Mouse (Mus musculus): ENCODE results near the gene Dlx1. TPM values are rescaled to one million over a fixed set of nuclear protein-coding genes. Genes with fewer than 3 reads are reported as not detected.

The Dlx1 gene
- total RNA-seq (2023) = not detected

DNA sequence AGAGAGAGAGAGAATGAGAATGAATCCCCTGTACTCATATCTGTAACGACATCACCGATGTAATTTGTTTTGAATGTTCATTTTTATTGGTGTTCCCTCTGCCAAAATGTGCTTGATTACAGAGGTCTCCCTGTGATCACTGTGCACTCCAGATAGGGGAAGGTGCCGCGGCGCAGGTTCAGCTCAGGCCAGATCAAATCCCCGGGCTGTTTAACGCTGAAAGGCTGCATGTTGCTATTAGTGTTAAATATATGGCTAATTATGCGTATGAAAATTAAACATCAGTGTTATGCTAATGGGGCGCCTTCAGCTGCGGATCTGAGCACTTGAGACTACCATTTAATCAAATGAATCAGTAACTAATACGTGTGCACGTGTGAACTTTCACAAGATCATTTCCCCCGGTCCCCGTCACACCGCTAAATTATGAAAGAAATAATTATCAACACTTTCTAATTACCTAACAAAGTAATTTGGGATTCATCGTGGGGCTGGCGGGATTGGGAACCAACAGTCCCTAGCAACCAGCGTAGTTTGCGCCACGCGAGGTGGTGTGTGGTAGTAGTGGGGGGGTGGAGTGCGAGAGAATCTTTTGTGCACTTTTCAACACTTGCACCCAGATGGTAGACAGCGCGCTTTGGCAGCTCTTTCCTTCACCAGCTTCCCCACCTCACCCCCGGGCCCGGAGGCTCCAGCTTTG is at the start of gene Dlx1:
Dlx1 (plus strand) TSS at position 100 of the 700 bp plus-strand sequence.

DNA sequence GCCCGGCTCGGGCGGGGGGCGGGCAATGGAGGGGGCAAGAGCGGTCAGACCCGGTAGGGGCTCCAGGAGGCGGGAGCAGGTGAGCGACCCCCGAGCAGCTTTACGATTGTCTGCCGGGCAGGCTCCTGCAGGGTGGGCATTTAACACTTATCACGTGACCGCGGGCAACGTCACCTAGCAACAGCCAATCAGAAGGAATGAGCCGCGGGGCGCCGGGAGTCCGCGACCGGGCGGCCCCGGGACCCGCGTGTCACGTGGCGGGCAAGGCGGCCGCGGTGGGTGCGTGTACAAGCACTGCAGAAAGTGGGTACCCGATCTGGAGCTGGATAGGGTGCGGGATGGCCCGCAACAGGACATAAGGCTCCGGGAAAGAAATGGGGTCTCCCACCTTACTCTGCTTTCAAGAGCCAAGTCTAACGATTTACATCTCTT is 18.7 kb downstream of the Dlx1 start, which contains the start of gene Dlx2:
Dlx2 (minus strand) TSS at position 115 of the 432 bp plus-strand sequence.

Other genes with a start within 250 kb of the Dlx1 start
- gene Slc25a12, start 160.4 kb upstream of the Dlx1 start, total RNA-seq (2023) = 10 to 100 TPM; 38.7 to 39.9 TPM
- gene Hat1, start 139.2 kb upstream of the Dlx1 start, total RNA-seq (2023) = 10 to 100 TPM; 24.6 to 26.0 TPM
- gene Metap1d, start 74.8 kb upstream of the Dlx1 start, total RNA-seq (2023) = 10 to 100 TPM; 16.0 to 18.4 TPM
- gene Dlx2, start 18.6 kb downstream of the Dlx1 start, total RNA-seq (2023) = not detected
- 10 to 100 TPM in 1 of 2 experiments, 1 to 10 TPM in 1; 4.6 to 12.6 TPM for gene Itga6, start 217.5 kb downstream of the Dlx1 start, total RNA-seq (2023)